Mouse (Mus musculus): Measurements from ENCODE around the gene Fv1. TPM values are rescaled to one million over a fixed set of nuclear protein-coding genes. Genes with fewer than 3 reads are reported as not detected.
"Not testable (repeated sequence)": the region's sequence is repeated elsewhere in the genome, so short reads cannot be mapped to it uniquely, and the experiment has no call there.

The Fv1 gene
- polyA plus RNA-seq (2014; fragmentation: Nextera tagmentation; extraction: Ambion mirVana), result 7.2 and 10.8 TPM in 2 replicates

DNA sequence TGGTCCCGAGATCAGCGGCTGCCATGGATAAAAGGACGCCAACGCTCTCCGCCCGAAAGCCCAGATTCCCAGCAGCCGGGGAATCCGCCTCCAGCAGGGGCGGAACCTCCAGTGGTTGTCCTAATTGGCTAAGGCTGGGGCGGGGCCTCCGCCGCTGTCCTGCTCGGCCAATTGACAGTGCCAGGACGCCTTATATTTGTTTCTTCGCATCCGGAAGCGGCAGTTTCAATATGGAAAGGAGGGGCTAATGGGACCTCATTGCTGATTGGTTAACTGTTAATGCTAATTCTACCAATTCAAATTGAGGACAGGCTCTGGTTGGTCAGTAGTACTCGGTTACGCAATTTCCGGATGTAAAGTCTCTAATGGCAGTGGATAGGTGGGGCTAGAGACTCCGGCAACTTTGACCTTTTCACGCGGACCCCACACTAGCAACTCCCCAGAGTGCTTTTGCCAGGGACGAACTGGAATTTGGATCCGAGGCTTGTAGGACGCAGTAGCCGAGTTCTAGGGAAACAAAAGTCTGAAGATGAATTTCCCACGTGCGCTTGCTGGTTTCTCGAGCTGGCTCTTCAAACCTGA, at the start of gene Fv1, which contains the start of gene Miip:
Gene Fv1 (plus strand): TSS at position 530 of the 582 bp plus-strand sequence.
Gene Miip (minus strand): TSS at position 367 of the 582 bp plus-strand sequence.
- H3K27ac ChIP-seq (ENCODE audit: low read depth, low read length), result peak within 1 kb of the TSS; percentile 72
- H3K9ac ChIP-seq (ENCODE audit: low read depth, low read length), result peak within 1 kb of the TSS; percentile 81
- peak within 1 kb of the TSS; percentile 81 for H3K4me3 ChIP-seq (ENCODE audit: low read depth, low read length)
- H3K4me2 ChIP-seq, result peak within 1 kb of the TSS; percentile 83
- peak; percentile 97 for ATAC-seq (replicated peaks; ENCODE audit: insufficient number of reproducible peaks, low FRiP score, low TSS enrichment)
- no peaks in the 10 kb centered on the region for H3K9me3 ChIP-seq (replicated peaks; ENCODE audit: control insufficient read depth, low read length)
- WGBS (ENCODE audit: insufficient replicate concordance), result under 1% methylated on average over 30 of the region's 30 CpGs
- H3K27me3 ChIP-seq (ENCODE audit: control insufficient read depth, insufficient read depth, low read length), result no peaks in the 10 kb centered on the region
- H3K4me1 ChIP-seq (ENCODE audit: control insufficient read depth, insufficient read depth, low read length), result peaks cover 17% of the 10 kb centered on the region
- peaks cover 18% of the 10 kb centered on the region for H3K36me3 ChIP-seq (ENCODE audit: control insufficient read depth, insufficient read depth, low read length)

DNA sequence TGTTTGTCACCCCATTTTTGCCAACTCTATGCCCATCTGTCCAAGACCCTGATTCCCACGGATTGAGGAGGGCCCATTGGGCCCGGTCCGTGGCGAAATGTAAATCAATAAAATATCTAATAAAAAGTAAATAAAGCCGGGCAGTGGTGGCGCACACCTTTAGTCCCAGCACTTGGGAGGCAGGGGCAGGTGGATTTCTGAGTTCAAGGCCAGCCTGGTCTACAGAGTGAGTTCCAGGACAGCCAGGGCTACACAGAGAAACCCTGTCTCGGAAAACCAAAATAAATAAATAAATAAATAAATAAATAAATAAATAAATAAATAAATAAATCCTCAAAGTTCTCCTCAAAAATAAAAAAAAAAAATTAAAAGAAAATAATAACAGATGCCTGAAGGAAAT, 49.1 kb upstream of the Fv1 start:
- H3K4me2 ChIP-seq; H3K36me3 ChIP-seq (ENCODE audit: control insufficient read depth, insufficient read depth, low read length); ATAC-seq (replicated peaks; ENCODE audit: insufficient number of reproducible peaks, low FRiP score, low TSS enrichment); H3K27me3 ChIP-seq (ENCODE audit: control insufficient read depth, insufficient read depth, low read length); H3K4me1 ChIP-seq (ENCODE audit: control insufficient read depth, insufficient read depth, low read length); H3K27ac ChIP-seq (ENCODE audit: low read depth, low read length); H3K4me3 ChIP-seq (ENCODE audit: low read depth, low read length); H3K9ac ChIP-seq (ENCODE audit: low read depth, low read length): not testable (repeated sequence)
- H3K9me3 ChIP-seq (replicated peaks; ENCODE audit: control insufficient read depth, low read length), result peaks cover 30% of the 10 kb centered on the region
- 81% methylated on average over 7 of the region's 7 CpGs for WGBS (ENCODE audit: insufficient replicate concordance)

GRCm38 (mm10) chr4:147821414-147821813, 47.4 kb upstream of the Fv1 start:
- not testable (repeated sequence) for ATAC-seq (replicated peaks; ENCODE audit: insufficient number of reproducible peaks, low FRiP score, low TSS enrichment)
- peaks cover 41% of the 10 kb centered on the region for H3K9me3 ChIP-seq (replicated peaks; ENCODE audit: control insufficient read depth, low read length)
- WGBS (ENCODE audit: insufficient replicate concordance), result 84% methylated on average over 3 of the region's 3 CpGs

GRCm38 (mm10) chr4:147824389-147824788, 44.4 kb upstream of the Fv1 start:
- Histone ChIP-seq H3K4me3 (ENCODE audit: low read depth, low read length) (no peak overlapping the region), H3K9ac (ENCODE audit: low read depth, low read length) (no peak overlapping the region), H3K36me3 (ENCODE audit: control insufficient read depth, insufficient read depth, low read length) (peaks cover 43% of the 10 kb centered on the region), H3K27ac (ENCODE audit: low read depth, low read length) (no peak overlapping the region), H3K9me3 (replicated peaks; ENCODE audit: control insufficient read depth, low read length) (peaks cover 44% of the 10 kb centered on the region), H3K4me1 (ENCODE audit: control insufficient read depth, insufficient read depth, low read length) (no peaks in the 10 kb centered on the region), H3K27me3 (ENCODE audit: control insufficient read depth, insufficient read depth, low read length) (no peaks in the 10 kb centered on the region), H3K4me2 (no peak overlapping the region)
- ATAC-seq (replicated peaks; ENCODE audit: insufficient number of reproducible peaks, low FRiP score, low TSS enrichment), result no peak
- 86% methylated on average over 4 of the region's 4 CpGs for WGBS (ENCODE audit: insufficient replicate concordance)

More at GRCm38 (mm10) chr4:147821414-147821813, 47.4 kb upstream of the Fv1 start:
- H3K27ac ChIP-seq (ENCODE audit: low read depth, low read length); H3K9ac ChIP-seq (ENCODE audit: low read depth, low read length); H3K27me3 ChIP-seq (ENCODE audit: control insufficient read depth, insufficient read depth, low read length); H3K4me3 ChIP-seq (ENCODE audit: low read depth, low read length); H3K4me2 ChIP-seq; H3K4me1 ChIP-seq (ENCODE audit: control insufficient read depth, insufficient read depth, low read length): not testable (repeated sequence)
- peaks cover 19% of the 10 kb centered on the region for H3K36me3 ChIP-seq (ENCODE audit: control insufficient read depth, insufficient read depth, low read length)

DNA sequence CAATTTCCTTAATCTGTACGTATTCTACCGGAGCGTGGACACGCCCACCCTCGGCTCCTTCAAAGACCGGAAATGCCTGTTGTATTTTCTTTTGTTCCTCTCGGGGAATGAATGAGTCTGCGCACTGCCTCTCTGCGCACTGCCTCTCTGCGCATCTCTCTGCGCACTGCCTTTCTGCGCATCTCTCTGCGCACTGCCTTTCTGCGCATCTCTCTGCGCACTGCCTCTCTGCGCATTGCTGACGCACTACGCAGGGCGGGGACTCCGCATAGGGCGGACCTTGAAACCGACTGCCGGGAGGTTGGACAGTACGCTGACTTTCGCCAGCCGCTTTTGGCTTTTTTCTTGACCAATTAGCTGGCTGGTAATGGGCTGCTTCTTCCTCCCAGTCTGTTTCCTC, 29.5 kb upstream of the Fv1 start:
- not testable (repeated sequence) for H3K27ac ChIP-seq (ENCODE audit: low read depth, low read length); H3K9me3 ChIP-seq (replicated peaks; ENCODE audit: control insufficient read depth, low read length); ATAC-seq (replicated peaks; ENCODE audit: insufficient number of reproducible peaks, low FRiP score, low TSS enrichment); H3K4me1 ChIP-seq (ENCODE audit: control insufficient read depth, insufficient read depth, low read length); H3K27me3 ChIP-seq (ENCODE audit: control insufficient read depth, insufficient read depth, low read length); H3K9ac ChIP-seq (ENCODE audit: low read depth, low read length); H3K4me2 ChIP-seq; H3K4me3 ChIP-seq (ENCODE audit: low read depth, low read length)
- 93% methylated on average over 19 of the region's 26 CpGs for WGBS (ENCODE audit: insufficient replicate concordance)
- peaks cover 15% of the 10 kb centered on the region for H3K36me3 ChIP-seq (ENCODE audit: control insufficient read depth, insufficient read depth, low read length)

DNA sequence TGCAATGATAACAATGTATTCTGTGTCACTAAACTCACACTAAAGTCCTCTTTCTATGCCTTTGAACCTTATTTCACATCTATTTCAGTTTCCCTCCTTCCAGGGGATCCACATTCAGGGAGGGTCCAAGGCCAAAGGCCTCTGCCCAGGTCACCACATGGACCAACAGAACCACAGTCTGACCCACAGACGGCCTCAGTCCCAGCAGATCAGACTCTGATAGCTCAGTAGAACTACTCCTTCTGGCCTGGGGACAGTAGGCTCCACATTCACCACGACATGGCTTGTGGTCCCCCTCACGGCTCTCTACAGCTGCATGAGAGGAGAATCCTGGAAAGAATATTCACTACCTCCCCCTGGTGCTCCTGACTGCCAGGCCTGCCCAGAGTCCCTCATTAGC, 25.9 kb upstream of the Fv1 start:
- Histone ChIP-seq H3K4me2 (no peak overlapping the region), H3K27ac (ENCODE audit: low read depth, low read length) (no peak overlapping the region), H3K4me3 (ENCODE audit: low read depth, low read length) (no peak overlapping the region), H3K9ac (ENCODE audit: low read depth, low read length) (no peak overlapping the region), H3K27me3 (ENCODE audit: control insufficient read depth, insufficient read depth, low read length) (no peaks in the 10 kb centered on the region), H3K4me1 (ENCODE audit: control insufficient read depth, insufficient read depth, low read length) (peaks cover 4% of the 10 kb centered on the region), H3K36me3 (ENCODE audit: control insufficient read depth, insufficient read depth, low read length) (peaks cover 15% of the 10 kb centered on the region), H3K9me3 (replicated peaks; ENCODE audit: control insufficient read depth, low read length) (peaks cover 5% of the 10 kb centered on the region; the same call in 1 of the 2 replicates)
- ATAC-seq (replicated peaks; ENCODE audit: insufficient number of reproducible peaks, low FRiP score, low TSS enrichment), result no peak
- 87% methylated on average over 3 of the region's 3 CpGs for WGBS (ENCODE audit: insufficient replicate concordance)

GRCm38 (mm10) chr4:147847614-147848583, 20.9 kb upstream of the Fv1 start, which contains the start of gene Zfp933:
Gene Zfp933 (minus strand): TSS chr4:147848366.
- peaks cover 3% of the 10 kb centered on the region; the same call in 1 of the 2 replicates for H3K36me3 ChIP-seq (ENCODE audit: control insufficient read depth, insufficient read depth, low read length)
- no peak within 1 kb of the TSS for H3K27ac ChIP-seq (ENCODE audit: low read depth, low read length)
- H3K9ac ChIP-seq (ENCODE audit: low read depth, low read length), result peak within 1 kb of the TSS; percentile 81
- WGBS (ENCODE audit: insufficient replicate concordance), result 3% methylated on average over 23 of the region's 23 CpGs
- 0 out of 2 replicates have a peak, but pooled peaks cover 2% of the 10 kb centered on the region for H3K9me3 ChIP-seq (replicated peaks; ENCODE audit: control insufficient read depth, low read length)
- H3K4me3 ChIP-seq (ENCODE audit: low read depth, low read length), result peak within 1 kb of the TSS; percentile 90
- peak within 1 kb of the TSS; percentile 71 for H3K4me2 ChIP-seq
- H3K27me3 ChIP-seq (ENCODE audit: control insufficient read depth, insufficient read depth, low read length), result no peaks in the 10 kb centered on the region
- peaks cover 4% of the 10 kb centered on the region for H3K4me1 ChIP-seq (ENCODE audit: control insufficient read depth, insufficient read depth, low read length)
- peak; percentile 83 for ATAC-seq (replicated peaks; ENCODE audit: insufficient number of reproducible peaks, low FRiP score, low TSS enrichment)

DNA sequence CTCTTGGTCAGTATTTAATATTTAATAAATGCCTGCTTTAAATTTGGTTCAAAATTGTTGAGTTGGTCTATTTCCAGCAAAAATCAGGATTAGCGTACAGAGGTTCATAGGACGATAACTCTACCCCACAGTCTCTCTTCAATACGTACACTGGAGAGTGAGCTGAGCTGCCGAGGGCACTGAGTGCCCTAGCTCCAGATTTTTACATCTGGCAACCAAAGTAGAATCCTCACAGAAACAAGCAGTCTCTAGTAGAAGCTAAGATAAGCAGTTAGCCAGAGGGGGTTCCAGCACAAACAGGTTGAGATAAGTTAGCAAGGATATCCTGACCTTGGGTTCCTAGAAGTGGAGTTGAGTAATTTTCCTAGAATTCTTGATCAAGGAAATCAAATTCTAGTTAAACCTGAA, 20.2 kb upstream of the Fv1 start:
- no peaks in the 10 kb centered on the region for H3K9me3 ChIP-seq (replicated peaks; ENCODE audit: control insufficient read depth, low read length)
- H3K4me2 ChIP-seq, result peak overlapping the region; percentile 71
- peak; percentile 43 for ATAC-seq (replicated peaks; ENCODE audit: insufficient number of reproducible peaks, low FRiP score, low TSS enrichment)
- peak overlapping the region; percentile 90 for H3K4me3 ChIP-seq (ENCODE audit: low read depth, low read length)
- H3K9ac ChIP-seq (ENCODE audit: low read depth, low read length), result peak overlapping the region; percentile 72
- H3K27ac ChIP-seq (ENCODE audit: low read depth, low read length), result no peak overlapping the region
- no peaks in the 10 kb centered on the region for H3K27me3 ChIP-seq (ENCODE audit: control insufficient read depth, insufficient read depth, low read length)
- 8% methylated on average over 4 of the region's 4 CpGs for WGBS (ENCODE audit: insufficient replicate concordance)
- peaks cover 4% of the 10 kb centered on the region for H3K4me1 ChIP-seq (ENCODE audit: control insufficient read depth, insufficient read depth, low read length)
- H3K36me3 ChIP-seq (ENCODE audit: control insufficient read depth, insufficient read depth, low read length), result no peaks in the 10 kb centered on the region

Data from heart, embryonic 11.5 days (tissue).